Comparison of ENCODE assay signal across 22 mouse cellular contexts in genomic region chr1:172058874-172059273, GRCm38 (mm10). TPM values are rescaled to one million over a fixed set of nuclear protein-coding genes. Genes with fewer than 3 reads are reported as not detected.
DNase-seq lines count a peak whose midpoint lies in the region; ATAC-seq lines count a peak whose summit lies in the region.
"Had no signal": no experiment of that assay in that cellular context is flagged by ENCODE, and none has a peak within 500 bp of the region (broad histone marks: within the 10 kb centered on the region; RNA-seq: fewer than 3 reads in every experiment).

No protein-coding gene starts in this region.

- no peaks in the 10 kb centered on the region for H3K36me3 ChIP-seq in neural tube, embryonic 12.5 days
- no peaks in the 10 kb centered on the region for H3K36me3 ChIP-seq in neural tube, embryonic 15.5 days
- H3K36me3 ChIP-seq in forebrain, embryonic 12.5 days (replicated peaks) = no peaks in the 10 kb centered on the region
- no peaks in the 10 kb centered on the region for H3K36me3 ChIP-seq in hindbrain, embryonic 13.5 days
- no peaks in the 10 kb centered on the region for H3K36me3 ChIP-seq in neural tube, embryonic 13.5 days
- no peaks in the 10 kb centered on the region for H3K36me3 ChIP-seq in kidney, embryonic 14.5 days (ENCODE audit: control insufficient read depth, insufficient read depth, low read length)
- H3K36me3 ChIP-seq: intestine, embryonic 15.5 days had no signal

- peak overlapping the region; percentile 72; the same call in 1 of the 2 replicates for H3K27ac ChIP-seq in neural tube, embryonic 12.5 days
- no peak overlapping the region for H3K27ac ChIP-seq in neural tube, embryonic 15.5 days (replicated peaks)
- peak overlapping the region; percentile 81 for H3K27ac ChIP-seq in forebrain, embryonic 12.5 days
- H3K27ac ChIP-seq in hindbrain, embryonic 13.5 days = peak overlapping the region; percentile 86
- peak overlapping the region; percentile 89 for H3K27ac ChIP-seq in neural tube, embryonic 13.5 days (replicated peaks)
- no peak overlapping the region for H3K27ac ChIP-seq in kidney, embryonic 14.5 days (ENCODE audit: low read depth, low read length)
- H3K27ac ChIP-seq: intestine, embryonic 15.5 days; kidney, postnatal 0 days; liver, embryonic 14.5 days had no signal

- peaks cover 6% of the 10 kb centered on the region for H3K27me3 ChIP-seq in neural tube, embryonic 12.5 days (replicated peaks)
- H3K27me3 ChIP-seq in neural tube, embryonic 15.5 days (replicated peaks) = no peaks in the 10 kb centered on the region
- peaks cover 27% of the 10 kb centered on the region for H3K27me3 ChIP-seq in forebrain, embryonic 12.5 days
- H3K27me3 ChIP-seq in hindbrain, embryonic 13.5 days = no peaks in the 10 kb centered on the region
- no peaks in the 10 kb centered on the region for H3K27me3 ChIP-seq in neural tube, embryonic 13.5 days
- H3K27me3 ChIP-seq in kidney, embryonic 14.5 days (ENCODE audit: control insufficient read depth, insufficient read depth, low read length) = peaks cover 9% of the 10 kb centered on the region

- H3K4me2 ChIP-seq in neural tube, embryonic 12.5 days (replicated peaks) = peak overlapping the region; percentile 84
- no peak overlapping the region for H3K4me2 ChIP-seq in neural tube, embryonic 15.5 days
- 0 out of 2 replicates have a peak overlapping the region, but pooled peaks have one; percentile 19 for H3K4me2 ChIP-seq in forebrain, embryonic 12.5 days
- 0 out of 2 replicates have a peak overlapping the region, but pooled peaks have one; percentile 1 for H3K4me2 ChIP-seq in hindbrain, embryonic 13.5 days
- 0 out of 2 replicates have a peak overlapping the region, but pooled peaks have one; percentile 34 for H3K4me2 ChIP-seq in neural tube, embryonic 13.5 days
- H3K4me2 ChIP-seq in kidney, embryonic 14.5 days (replicated peaks; ENCODE audit: low read depth, low read length) = no peak overlapping the region
- H3K4me2 ChIP-seq: intestine, embryonic 15.5 days had no signal

- H3K9me3 ChIP-seq in neural tube, embryonic 12.5 days = no peaks in the 10 kb centered on the region
- no peaks in the 10 kb centered on the region for H3K9me3 ChIP-seq in neural tube, embryonic 15.5 days (replicated peaks)
- H3K9me3 ChIP-seq in forebrain, embryonic 12.5 days = no peaks in the 10 kb centered on the region
- H3K9me3 ChIP-seq in hindbrain, embryonic 13.5 days = no peaks in the 10 kb centered on the region
- no peaks in the 10 kb centered on the region for H3K9me3 ChIP-seq in neural tube, embryonic 13.5 days
- no peaks in the 10 kb centered on the region for H3K9me3 ChIP-seq in kidney, embryonic 14.5 days (ENCODE audit: control insufficient read depth, low read length)
- H3K9me3 ChIP-seq: embryonic facial prominence, embryonic 12.5 days; heart, embryonic 10.5 days; intestine, embryonic 15.5 days; megakaryocyte, embryonic 14.5 days had no signal

- H3K9ac ChIP-seq in neural tube, embryonic 12.5 days = no peak overlapping the region
- no peak overlapping the region for H3K9ac ChIP-seq in neural tube, embryonic 15.5 days (replicated peaks)
- H3K9ac ChIP-seq in forebrain, embryonic 12.5 days = no peak overlapping the region
- no peak overlapping the region for H3K9ac ChIP-seq in hindbrain, embryonic 13.5 days
- no peak overlapping the region for H3K9ac ChIP-seq in neural tube, embryonic 13.5 days
- no peak overlapping the region for H3K9ac ChIP-seq in kidney, embryonic 14.5 days (ENCODE audit: low read depth, low read length)
- H3K9ac ChIP-seq: embryonic facial prominence, embryonic 12.5 days; intestine, embryonic 15.5 days; liver, embryonic 14.5 days had no signal

- 46% methylated on average over 7 of the region's 7 CpGs for WGBS in neural tube, embryonic 12.5 days
- 36% methylated on average over 7 of the region's 7 CpGs for WGBS in neural tube, embryonic 15.5 days
- 55% methylated on average over 7 of the region's 7 CpGs for WGBS in forebrain, embryonic 12.5 days
- 39% methylated on average over 7 of the region's 7 CpGs for WGBS in hindbrain, embryonic 13.5 days
- WGBS in neural tube, embryonic 13.5 days = 33% methylated on average over 7 of the region's 7 CpGs
- 74% methylated on average over 7 of the region's 7 CpGs for WGBS in kidney, embryonic 14.5 days

- peaks cover 65% of the 10 kb centered on the region for H3K4me1 ChIP-seq in neural tube, embryonic 12.5 days
- peaks cover 27% of the 10 kb centered on the region for H3K4me1 ChIP-seq in neural tube, embryonic 15.5 days
- peaks cover 55% of the 10 kb centered on the region for H3K4me1 ChIP-seq in forebrain, embryonic 12.5 days
- peaks cover 81% of the 10 kb centered on the region for H3K4me1 ChIP-seq in hindbrain, embryonic 13.5 days (replicated peaks)
- H3K4me1 ChIP-seq in neural tube, embryonic 13.5 days (replicated peaks) = peaks cover 85% of the 10 kb centered on the region
- H3K4me1 ChIP-seq in kidney, embryonic 14.5 days (ENCODE audit: control insufficient read depth, insufficient read depth, low read length) = peaks cover 11% of the 10 kb centered on the region

- DNase-seq in frontal cortex, postnatal 36 days (ENCODE audit: low spot score in 2 of 2) = no peak
- DNase-seq: adrenal gland, postnatal 14 days; cerebellum, postnatal 36 days; gastrocnemius, postnatal 36 days; heart, postnatal 14 days; thymus, postnatal 14 days had no signal

- ATAC-seq in neural tube, embryonic 12.5 days (ENCODE audit: low FRiP score, low read depth) = no peak
- no peak for ATAC-seq in neural tube, embryonic 15.5 days (ENCODE audit: low FRiP score)
- 0 out of 2 replicates have a peak, but pooled peaks have one; percentile 15 for ATAC-seq in forebrain, embryonic 12.5 days (ENCODE audit: low FRiP score)
- ATAC-seq in hindbrain, embryonic 13.5 days (ENCODE audit: low FRiP score) = 0 out of 2 replicates have a peak, but pooled peaks have one; percentile 5
- ATAC-seq in neural tube, embryonic 13.5 days (ENCODE audit: low read depth) = no peak; the same call in 1 of the 2 replicates
- no peak for ATAC-seq in kidney, embryonic 14.5 days (ENCODE audit: low FRiP score, low TSS enrichment)
- ATAC-seq in activated CD4-positive, CD25-positive, alpha-beta regulatory T cell, adult 4 months = no peak
- ATAC-seq: CD4-positive, CD25-positive, alpha-beta regulatory T cell, adult 4 months; intestine, embryonic 15.5 days; lung, postnatal 0 days had no signal

- no peak overlapping the region for H3K4me3 ChIP-seq in neural tube, embryonic 12.5 days
- no peak overlapping the region for H3K4me3 ChIP-seq in neural tube, embryonic 15.5 days (replicated peaks)
- H3K4me3 ChIP-seq in forebrain, embryonic 12.5 days (replicated peaks) = no peak overlapping the region
- H3K4me3 ChIP-seq in hindbrain, embryonic 13.5 days = no peak overlapping the region
- H3K4me3 ChIP-seq in neural tube, embryonic 13.5 days = no peak overlapping the region
- no peak overlapping the region for H3K4me3 ChIP-seq in kidney, embryonic 14.5 days (ENCODE audit: low read length)
- H3K4me3 ChIP-seq: embryonic facial prominence, embryonic 12.5 days; heart, embryonic 10.5 days; intestine, embryonic 15.5 days; megakaryocyte, embryonic 14.5 days had no signal

RNA-seq across cellular contexts. Expression of gene Nhlh1, which starts 1.5 kb away (rescaled TPM):
- 18.2 and 21.7 TPM in 2 replicates for polyA plus RNA-seq in neural tube, embryonic 12.5 days (2016; fragmentation: Nextera tagmentation; extraction: Ambion mirVana)
- polyA plus RNA-seq in neural tube, embryonic 15.5 days (2015; fragmentation: Nextera tagmentation; extraction: Ambion mirVana) = 2.2 and 2.6 TPM in 2 replicates
- polyA plus RNA-seq in forebrain, embryonic 12.5 days (2016; fragmentation: Nextera tagmentation; extraction: Ambion mirVana) = 9.0 and 9.8 TPM in 2 replicates
- 8.1 and 9.8 TPM in 2 replicates for polyA plus RNA-seq in hindbrain, embryonic 13.5 days (2015; fragmentation: Nextera tagmentation; extraction: Ambion mirVana)
- polyA plus RNA-seq in neural tube, embryonic 13.5 days (2015; fragmentation: Nextera tagmentation; extraction: Ambion mirVana) = 10.4 and 10.8 TPM in 2 replicates
- not detected in 2 replicates for polyA plus RNA-seq in kidney, embryonic 14.5 days (2014; fragmentation: Nextera tagmentation; extraction: Ambion mirVana)
- polyA plus RNA-seq in activated CD4-positive, CD25-positive, alpha-beta regulatory T cell, adult 4 months (2017; shearing (Covaris generic)) = not detected
- polyA plus RNA-seq: CD4-positive, CD25-positive, alpha-beta regulatory T cell, adult 4 months; kidney, postnatal 0 days; liver, embryonic 14.5 days; lung, postnatal 0 days; stomach, embryonic 14.5 days had no signal

RNA-seq across cellular contexts. Expression of gene Copa, which starts 23.5 kb away (rescaled TPM):
- polyA plus RNA-seq in neural tube, embryonic 12.5 days (2016; fragmentation: Nextera tagmentation; extraction: Ambion mirVana) = 216 and 227 TPM in 2 replicates
- polyA plus RNA-seq in neural tube, embryonic 15.5 days (2015; fragmentation: Nextera tagmentation; extraction: Ambion mirVana) = 174 and 182 TPM in 2 replicates
- polyA plus RNA-seq in forebrain, embryonic 12.5 days (2016; fragmentation: Nextera tagmentation; extraction: Ambion mirVana) = 199 and 222 TPM in 2 replicates
- 186 and 190 TPM in 2 replicates for polyA plus RNA-seq in hindbrain, embryonic 13.5 days (2015; fragmentation: Nextera tagmentation; extraction: Ambion mirVana)
- 183 and 199 TPM in 2 replicates for polyA plus RNA-seq in neural tube, embryonic 13.5 days (2015; fragmentation: Nextera tagmentation; extraction: Ambion mirVana)
- polyA plus RNA-seq in kidney, embryonic 14.5 days (2014; fragmentation: Nextera tagmentation; extraction: Ambion mirVana) = 78.1 and 194 TPM in 2 replicates
- 100 to 1,000 TPM in 1 of 2 experiments, 10 to 100 TPM in 1; 84.6 to 111 TPM for polyA plus RNA-seq in activated CD4-positive, CD25-positive, alpha-beta regulatory T cell, adult 4 months (2017; shearing (Covaris generic))

RNA-seq across cellular contexts. Expression of gene Ncstn, which starts 23.7 kb away (rescaled TPM):
- polyA plus RNA-seq in neural tube, embryonic 12.5 days (2016; fragmentation: Nextera tagmentation; extraction: Ambion mirVana) = 132 and 137 TPM in 2 replicates
- polyA plus RNA-seq in neural tube, embryonic 15.5 days (2015; fragmentation: Nextera tagmentation; extraction: Ambion mirVana) = 100 and 109 TPM in 2 replicates
- 107 and 111 TPM in 2 replicates for polyA plus RNA-seq in forebrain, embryonic 12.5 days (2016; fragmentation: Nextera tagmentation; extraction: Ambion mirVana)
- polyA plus RNA-seq in hindbrain, embryonic 13.5 days (2015; fragmentation: Nextera tagmentation; extraction: Ambion mirVana) = 118 and 128 TPM in 2 replicates
- 123 and 124 TPM in 2 replicates for polyA plus RNA-seq in neural tube, embryonic 13.5 days (2015; fragmentation: Nextera tagmentation; extraction: Ambion mirVana)
- polyA plus RNA-seq in kidney, embryonic 14.5 days (2014; fragmentation: Nextera tagmentation; extraction: Ambion mirVana) = 66.5 and 136 TPM in 2 replicates
- polyA plus RNA-seq in activated CD4-positive, CD25-positive, alpha-beta regulatory T cell, adult 4 months (2017; shearing (Covaris generic)) = 100 to 1,000 TPM in 1 of 2 experiments, 10 to 100 TPM in 1; 97.2 to 108 TPM

RNA-seq across cellular contexts. Expression of gene Vangl2, which starts 30.6 kb away (rescaled TPM):
- 66.0 and 69.7 TPM in 2 replicates for polyA plus RNA-seq in neural tube, embryonic 12.5 days (2016; fragmentation: Nextera tagmentation; extraction: Ambion mirVana)
- polyA plus RNA-seq in neural tube, embryonic 15.5 days (2015; fragmentation: Nextera tagmentation; extraction: Ambion mirVana) = 37.3 and 40.1 TPM in 2 replicates
- 61.9 and 63.2 TPM in 2 replicates for polyA plus RNA-seq in forebrain, embryonic 12.5 days (2016; fragmentation: Nextera tagmentation; extraction: Ambion mirVana)
- 49.4 and 52.1 TPM in 2 replicates for polyA plus RNA-seq in hindbrain, embryonic 13.5 days (2015; fragmentation: Nextera tagmentation; extraction: Ambion mirVana)
- polyA plus RNA-seq in neural tube, embryonic 13.5 days (2015; fragmentation: Nextera tagmentation; extraction: Ambion mirVana) = 46.8 and 50.5 TPM in 2 replicates
- polyA plus RNA-seq in kidney, embryonic 14.5 days (2014; fragmentation: Nextera tagmentation; extraction: Ambion mirVana) = 18.2 and 19.0 TPM in 2 replicates
- polyA plus RNA-seq in activated CD4-positive, CD25-positive, alpha-beta regulatory T cell, adult 4 months (2017; shearing (Covaris generic)) = 1 to 10 TPM in 1 of 2 experiments, under 1 TPM in 1; 0.62 to 1.0 TPM

Comparison
In these comparisons a context has a peak if more than half of its experiments do, and no peak if none do; other contexts are left out.
1. H3K27ac ChIP-seq: peak in neural tube, embryonic 12.5 days (single experiment), forebrain, embryonic 12.5 days (single experiment), hindbrain, embryonic 13.5 days (single experiment) and neural tube, embryonic 13.5 days (single experiment); none in neural tube, embryonic 15.5 days (single experiment) and kidney, embryonic 14.5 days (single experiment).
2. H3K4me2 ChIP-seq: peak in neural tube, embryonic 12.5 days (single experiment), forebrain, embryonic 12.5 days (single experiment), hindbrain, embryonic 13.5 days (single experiment) and neural tube, embryonic 13.5 days (single experiment); none in neural tube, embryonic 15.5 days (single experiment) and kidney, embryonic 14.5 days (single experiment).
3. ATAC-seq: peak in forebrain, embryonic 12.5 days (single experiment) and hindbrain, embryonic 13.5 days (single experiment); none in neural tube, embryonic 12.5 days (single experiment), neural tube, embryonic 15.5 days (single experiment), neural tube, embryonic 13.5 days (single experiment), kidney, embryonic 14.5 days (single experiment) and activated CD4-positive, CD25-positive, alpha-beta regulatory T cell, adult 4 months (single experiment).